Mouse (Mus musculus): ENCODE measurements at regions not wholly inside any gene's neighbourhood (a gene's known extent, or its start where the extent isn't known, plus 50 kb on each side); places are given as distances from the start of the nearest gene placed in this dataset.

GRCm38 (mm10) chr4:107736866-107737265, 52.8 kb upstream of the Dmrtb1 start:
- DNase-seq (ENCODE audit: low spot score) = no peak

- peak; percentile 45 for DNase-seq (ENCODE audit: low spot score)
Measured at GRCm38 (mm10) chr4:107737907-107738306, 53.9 kb upstream of the Dmrtb1 start.

- DNase-seq (ENCODE audit: low spot score) = no peak
Measured at GRCm38 (mm10) chr4:107738776-107739175, 54.7 kb upstream of the Dmrtb1 start.

- DNase-seq (ENCODE audit: low spot score) = no peak
Measured at GRCm38 (mm10) chr4:107739789-107740405, 55.9 kb upstream of the Dmrtb1 start.

GRCm38 (mm10) chr4:107743646-107744045, 58.4 kb upstream of the Lrp8 start:
- DNase-seq (ENCODE audit: low spot score) = no peak

- DNase-seq (ENCODE audit: low spot score) = no peak
Measured at GRCm38 (mm10) chr4:107746366-107746765, 55.7 kb upstream of the Lrp8 start.

- DNase-seq (ENCODE audit: low spot score) = no peak
Measured at GRCm38 (mm10) chr4:107746923-107747431, 55.1 kb upstream of the Lrp8 start.

- DNase-seq (ENCODE audit: low spot score) = no peak
Measured at GRCm38 (mm10) chr4:107747454-107747853, 54.6 kb upstream of the Lrp8 start.

GRCm38 (mm10) chr4:107747907-107748628, 54.0 kb upstream of the Lrp8 start:
- no peak for DNase-seq (ENCODE audit: low spot score)

- no peak for DNase-seq (ENCODE audit: low spot score)
Measured at GRCm38 (mm10) chr4:107749045-107749444, 53.0 kb upstream of the Lrp8 start.

- no peak for DNase-seq (ENCODE audit: low spot score)
Measured at GRCm38 (mm10) chr4:107750017-107750416, 52.0 kb upstream of the Lrp8 start.
